Mouse (Mus musculus): Measurements from ENCODE around the gene Snd1. TPM values are rescaled to one million over a fixed set of nuclear protein-coding genes. Genes with fewer than 3 reads are reported as not detected.

Gene Snd1
- polyA plus RNA-seq, 1 experiment from 2014 or later = 129 TPM

DNA sequence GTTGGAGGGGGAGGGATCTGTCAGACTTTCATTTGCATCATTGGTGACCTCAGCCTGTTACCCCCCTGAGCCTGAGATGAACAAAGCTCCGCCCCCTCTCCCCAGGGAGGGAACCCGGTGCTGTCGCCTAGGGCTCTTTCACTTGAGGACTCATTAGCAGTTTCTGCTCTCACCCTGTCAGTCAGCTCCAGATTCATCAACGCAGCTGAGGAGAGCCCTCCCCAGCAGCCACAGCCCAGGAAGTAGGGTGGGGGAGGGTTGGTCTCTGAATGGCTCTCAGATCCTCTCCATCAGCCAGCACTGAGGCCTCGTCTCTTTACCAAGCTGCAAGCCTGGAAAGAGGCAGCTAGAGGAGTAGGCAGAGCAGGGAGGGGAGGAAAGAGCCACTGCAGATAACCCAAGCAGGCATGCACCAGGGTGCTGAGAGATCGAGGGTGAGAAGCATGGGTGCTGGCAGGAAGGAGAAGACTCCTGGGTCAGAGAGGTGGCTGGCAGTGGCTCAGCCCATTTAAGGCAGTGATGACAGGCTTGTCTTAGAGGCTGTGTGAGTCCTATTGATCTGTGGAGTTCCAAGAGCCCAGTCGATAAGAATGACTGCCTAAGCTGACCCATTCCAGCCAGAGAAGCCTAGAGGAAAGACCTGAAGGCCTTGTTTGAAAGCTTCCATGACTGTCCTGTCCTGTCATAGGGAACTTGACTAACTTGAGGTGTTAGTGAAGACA lies 403.2 kb downstream of the Snd1 start:
- WGBS = 40% methylated on average over 7 of the region's 7 CpGs
- Histone ChIP-seq H3K36me3 (peaks cover 47% of the 10 kb centered on the region), H3K27me3 (no peaks in the 10 kb centered on the region), H3K4me3 (replicated peaks) (no peak overlapping the region), H3K4me1 (peaks cover 28% of the 10 kb centered on the region), H3K9me3 (replicated peaks) (no peaks in the 10 kb centered on the region), H3K27ac (no peak overlapping the region), H3K9ac (no peak overlapping the region), H3K4me2 (no peak overlapping the region)
- ATAC-seq (replicated peaks; ENCODE audit: low FRiP score) = no peak

DNA sequence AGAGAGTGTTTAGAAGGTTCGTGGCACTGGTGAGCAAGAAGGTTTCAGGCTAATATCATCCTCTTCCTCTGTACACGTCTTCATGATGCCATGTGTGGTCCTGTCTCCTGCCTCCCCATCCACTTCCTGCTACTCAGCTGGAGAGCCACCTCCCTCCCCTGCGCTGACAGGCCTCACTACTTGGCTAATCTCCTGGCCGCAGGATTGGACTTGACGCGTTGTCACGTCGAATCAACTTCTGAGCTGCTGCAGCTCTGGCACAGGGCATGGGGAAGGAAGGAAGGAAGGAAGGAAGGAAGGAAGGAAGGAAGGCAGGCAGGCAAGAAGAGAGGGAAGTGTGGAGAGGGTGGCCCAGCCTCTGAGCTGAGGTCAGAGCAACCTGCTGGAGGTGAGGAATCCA lies 404.4 kb downstream of the Snd1 start:
- Histone ChIP-seq H3K4me1 (peaks cover 16% of the 10 kb centered on the region), H3K27ac (no peak overlapping the region), H3K9ac (no peak overlapping the region), H3K4me2 (no peak overlapping the region), H3K9me3 (replicated peaks) (no peaks in the 10 kb centered on the region), H3K36me3 (peaks cover 59% of the 10 kb centered on the region), H3K4me3 (replicated peaks) (no peak overlapping the region), H3K27me3 (no peaks in the 10 kb centered on the region)
- ATAC-seq (replicated peaks; ENCODE audit: low FRiP score) = no peak
- WGBS = 77% methylated on average over 8 of the region's 8 CpGs

DNA sequence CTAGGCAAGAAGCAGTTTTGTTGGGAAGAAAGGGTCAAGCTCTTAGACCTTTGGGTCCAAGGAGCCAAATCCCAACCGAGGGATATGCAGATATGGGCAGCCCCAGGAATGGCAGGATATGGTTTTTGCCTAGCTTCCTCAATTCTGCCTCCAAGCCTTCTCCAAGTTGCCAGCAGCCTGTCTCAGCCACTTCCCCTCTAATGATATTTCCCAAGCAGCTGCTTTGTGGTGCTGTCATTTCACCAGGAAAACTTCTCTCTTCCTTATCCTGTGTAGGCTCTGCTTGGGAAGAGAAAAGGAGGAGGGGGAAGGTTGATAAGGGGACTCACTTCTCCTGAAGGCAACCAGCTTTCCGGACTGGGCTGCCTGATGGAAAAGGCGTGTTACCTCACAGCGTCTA lies 406.0 kb downstream of the Snd1 start:
- H3K4me1 ChIP-seq = peaks cover 6% of the 10 kb centered on the region; the same call in 1 of the 2 replicates
- no peak overlapping the region for H3K9ac ChIP-seq
- WGBS = 74% methylated on average over 4 of the region's 4 CpGs
- H3K36me3 ChIP-seq = peaks cover 63% of the 10 kb centered on the region
- H3K4me3 ChIP-seq (replicated peaks) = no peak overlapping the region
- H3K4me2 ChIP-seq = no peak overlapping the region
- no peaks in the 10 kb centered on the region for H3K9me3 ChIP-seq (replicated peaks)
- no peaks in the 10 kb centered on the region for H3K27me3 ChIP-seq
- ATAC-seq (replicated peaks; ENCODE audit: low FRiP score) = no peak
- H3K27ac ChIP-seq = 0 out of 2 replicates have a peak overlapping the region, but pooled peaks have one; percentile 13

DNA sequence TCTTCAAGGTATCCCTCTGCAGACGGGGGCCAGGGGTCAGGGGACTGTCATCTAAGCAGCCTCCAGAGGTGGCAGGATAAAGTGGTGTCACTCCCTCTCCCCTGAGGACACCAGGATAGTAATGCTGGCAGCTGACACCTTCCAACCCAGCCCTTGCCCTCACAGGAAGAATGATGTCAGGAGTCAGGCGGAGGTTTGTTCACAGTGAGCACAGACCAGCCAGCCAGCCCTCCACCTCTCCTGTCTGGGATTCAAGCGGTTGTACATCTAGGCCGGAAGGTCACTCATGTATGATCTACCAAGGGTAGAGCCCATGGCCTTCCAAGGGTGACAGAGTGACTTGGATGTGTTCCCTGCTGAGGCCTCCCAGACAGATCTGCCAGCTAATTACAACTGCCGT lies 408.6 kb downstream of the Snd1 start:
- peaks cover 76% of the 10 kb centered on the region for H3K36me3 ChIP-seq
- no peaks in the 10 kb centered on the region for H3K27me3 ChIP-seq
- WGBS = 54% methylated on average over 5 of the region's 5 CpGs
- H3K9me3 ChIP-seq (replicated peaks) = no peaks in the 10 kb centered on the region
- H3K4me1 ChIP-seq = no peaks in the 10 kb centered on the region
- no peak overlapping the region for H3K9ac ChIP-seq
- no peak overlapping the region for H3K27ac ChIP-seq
- H3K4me2 ChIP-seq = no peak overlapping the region
- ATAC-seq (replicated peaks; ENCODE audit: low FRiP score) = no peak
- no peak overlapping the region for H3K4me3 ChIP-seq (replicated peaks)

DNA sequence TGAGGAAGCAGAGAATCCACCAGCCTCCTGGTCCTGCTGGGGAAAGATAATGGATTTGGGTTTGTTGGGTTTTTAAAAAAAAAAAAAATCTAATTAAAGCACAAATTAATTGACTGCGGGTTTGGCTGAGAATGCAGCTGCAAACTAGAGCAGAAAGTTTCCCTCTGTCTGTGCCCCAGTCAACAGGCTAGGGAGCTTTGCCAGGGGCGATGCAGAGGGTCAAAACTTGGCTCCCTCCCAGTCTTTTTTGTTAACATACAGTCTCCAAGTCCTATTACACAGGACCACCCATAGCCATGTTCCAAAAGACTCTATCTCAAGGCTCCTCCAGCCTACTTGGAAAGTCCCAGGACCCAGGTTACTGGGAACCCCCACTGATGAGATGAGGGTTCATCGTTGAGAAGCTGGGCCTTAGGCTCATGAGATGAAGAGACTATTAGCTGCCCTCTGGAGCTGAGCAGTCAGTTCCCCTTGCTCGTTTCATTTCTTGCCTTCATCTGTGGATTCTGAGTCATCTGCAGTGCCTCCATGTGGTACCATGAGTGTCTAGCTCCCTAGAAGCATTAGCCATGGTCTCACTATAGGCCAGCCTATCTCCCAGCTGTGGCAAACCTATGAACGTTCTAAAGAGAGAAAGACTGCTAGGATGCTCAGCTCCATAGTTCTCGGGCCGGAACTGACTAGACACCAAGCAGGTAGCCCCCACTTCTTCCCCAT lies 411.9 kb downstream of the Snd1 start:
- Histone ChIP-seq H3K36me3 (peaks cover 85% of the 10 kb centered on the region), H3K9ac (no peak overlapping the region), H3K9me3 (replicated peaks) (no peaks in the 10 kb centered on the region), H3K4me1 (peaks cover 2% of the 10 kb centered on the region; the same call in 1 of the 2 replicates), H3K27me3 (no peaks in the 10 kb centered on the region), H3K4me3 (replicated peaks) (no peak overlapping the region), H3K4me2 (no peak overlapping the region), H3K27ac (no peak overlapping the region)
- no peak for ATAC-seq (replicated peaks; ENCODE audit: low FRiP score)
- 84% methylated on average over 7 of the region's 7 CpGs for WGBS

DNA sequence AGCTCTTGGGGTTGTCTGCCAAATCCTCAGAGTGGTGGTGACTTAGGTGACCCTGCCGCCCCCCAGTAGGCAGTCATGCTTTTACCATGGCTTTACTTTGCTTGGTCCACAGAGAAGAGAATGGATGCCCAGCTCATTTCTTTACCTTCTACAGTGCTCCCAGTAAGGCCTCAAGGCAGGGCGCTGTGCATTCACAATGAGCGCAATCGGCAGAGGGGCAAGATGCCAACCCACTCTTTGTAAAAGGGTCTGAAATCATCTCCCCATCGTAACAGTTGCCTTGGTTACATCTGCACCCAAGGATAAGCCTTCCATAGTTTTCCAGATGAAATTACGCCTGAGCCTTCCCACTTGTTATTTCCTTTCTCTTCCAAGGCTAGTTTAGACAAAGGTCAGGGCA lies 415.5 kb downstream of the Snd1 start:
- H3K36me3 ChIP-seq = peaks cover 65% of the 10 kb centered on the region
- no peak overlapping the region for H3K9ac ChIP-seq
- no peak for ATAC-seq (replicated peaks; ENCODE audit: low FRiP score)
- WGBS = 87% methylated on average over 6 of the region's 6 CpGs
- no peak overlapping the region for H3K4me3 ChIP-seq (replicated peaks)
- H3K27ac ChIP-seq = no peak overlapping the region
- H3K9me3 ChIP-seq (replicated peaks) = no peaks in the 10 kb centered on the region
- H3K4me2 ChIP-seq = no peak overlapping the region
- peaks cover 5% of the 10 kb centered on the region; the same call in 1 of the 2 replicates for H3K4me1 ChIP-seq
- no peaks in the 10 kb centered on the region for H3K27me3 ChIP-seq

DNA sequence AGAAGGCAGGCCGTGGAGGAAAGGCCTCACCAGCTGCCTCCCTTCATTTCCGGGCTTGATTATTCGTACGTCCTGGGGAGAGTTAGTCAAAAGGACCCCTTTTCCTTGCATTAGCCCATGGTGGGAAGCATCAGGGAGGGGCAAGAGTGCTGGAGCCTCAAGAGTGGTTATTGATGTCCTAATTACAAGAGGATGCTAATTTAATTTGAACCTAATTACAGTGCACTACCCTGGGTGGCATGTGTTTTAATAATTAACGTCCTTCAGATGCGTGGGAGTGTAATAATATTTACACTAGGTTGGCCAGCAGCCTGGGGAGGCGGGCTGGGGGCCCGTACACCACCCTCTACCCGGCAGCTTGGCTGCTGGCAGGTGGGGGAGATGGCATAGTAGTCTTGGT lies 416.5 kb downstream of the Snd1 start:
- WGBS = 30% methylated on average over 9 of the region's 9 CpGs
- ATAC-seq (replicated peaks; ENCODE audit: low FRiP score) = no peak
- H3K9me3 ChIP-seq (replicated peaks) = no peaks in the 10 kb centered on the region

DNA sequence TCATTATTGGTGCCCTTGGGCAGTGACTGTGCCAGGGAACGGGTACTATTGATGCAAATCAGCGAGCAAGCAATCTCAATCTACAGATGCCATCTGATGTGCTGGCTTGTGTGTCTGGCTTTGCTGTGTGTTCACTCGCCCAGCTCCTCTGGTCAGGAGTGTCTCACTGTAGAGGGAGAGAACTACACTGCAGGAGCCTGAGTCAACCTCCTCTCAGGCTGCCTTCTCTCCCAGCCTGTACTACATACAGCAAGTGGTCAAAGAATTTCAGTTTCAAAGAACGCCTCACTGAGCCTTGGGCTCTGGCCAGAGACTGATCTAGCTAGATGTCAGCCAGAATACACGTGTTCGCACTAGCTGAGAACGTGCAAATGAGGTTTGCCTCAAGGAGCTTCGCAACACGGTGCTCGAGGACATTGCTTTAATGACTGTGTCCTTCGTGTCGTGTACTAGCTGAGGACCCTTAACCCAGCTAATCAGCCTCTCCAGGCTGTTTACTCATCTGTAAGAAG lies 420.1 kb downstream of the Snd1 start:
- H3K27ac ChIP-seq = no peak overlapping the region
- ATAC-seq (replicated peaks; ENCODE audit: low FRiP score) = no peak
- no peaks in the 10 kb centered on the region for H3K9me3 ChIP-seq (replicated peaks)
- peaks cover 21% of the 10 kb centered on the region for H3K36me3 ChIP-seq
- H3K4me2 ChIP-seq = no peak overlapping the region
- peaks cover 15% of the 10 kb centered on the region; the same call in 1 of the 2 replicates for H3K4me1 ChIP-seq
- H3K27me3 ChIP-seq = no peaks in the 10 kb centered on the region
- 75% methylated on average over 12 of the region's 12 CpGs for WGBS
- H3K9ac ChIP-seq = no peak overlapping the region
- H3K4me3 ChIP-seq (replicated peaks) = no peak overlapping the region

More for the DNA sequence above, 416.5 kb downstream of the Snd1 start:
- H3K4me1 ChIP-seq = peaks cover 8% of the 10 kb centered on the region; the same call in 1 of the 2 replicates
- H3K36me3 ChIP-seq = peaks cover 55% of the 10 kb centered on the region
- no peaks in the 10 kb centered on the region for H3K27me3 ChIP-seq
- H3K4me3 ChIP-seq (replicated peaks) = no peak overlapping the region
- H3K9ac ChIP-seq = no peak overlapping the region
- H3K27ac ChIP-seq = no peak overlapping the region
- H3K4me2 ChIP-seq = no peak overlapping the region

DNA sequence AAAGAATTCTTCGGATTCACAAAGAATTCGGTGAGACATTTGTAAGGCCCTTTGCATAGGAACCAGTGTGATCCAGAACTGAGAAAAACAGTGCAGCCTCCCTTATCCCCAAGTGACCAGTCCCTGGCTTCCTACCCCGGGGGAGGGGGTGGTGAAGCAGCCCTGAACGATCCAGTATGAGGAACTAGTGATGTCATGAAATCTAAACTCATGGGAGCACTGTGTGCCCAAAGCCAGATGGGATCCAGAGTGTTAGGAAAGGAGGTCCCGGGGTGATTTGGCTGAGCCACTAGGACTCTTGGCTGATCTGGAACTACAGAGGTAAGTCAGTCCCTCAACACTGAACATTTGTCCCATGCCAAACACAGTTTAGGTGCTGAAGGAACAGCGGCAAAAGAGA lies 420.8 kb downstream of the Snd1 start:
- Histone ChIP-seq H3K4me1 (peaks cover 15% of the 10 kb centered on the region; the same call in 1 of the 2 replicates), H3K4me3 (replicated peaks) (no peak overlapping the region), H3K36me3 (peaks cover 15% of the 10 kb centered on the region), H3K9me3 (replicated peaks) (no peaks in the 10 kb centered on the region), H3K4me2 (no peak overlapping the region), H3K27ac (no peak overlapping the region), H3K9ac (no peak overlapping the region), H3K27me3 (no peaks in the 10 kb centered on the region)
- ATAC-seq (replicated peaks; ENCODE audit: low FRiP score) = no peak
- 83% methylated on average over 6 of the region's 6 CpGs for WGBS

DNA sequence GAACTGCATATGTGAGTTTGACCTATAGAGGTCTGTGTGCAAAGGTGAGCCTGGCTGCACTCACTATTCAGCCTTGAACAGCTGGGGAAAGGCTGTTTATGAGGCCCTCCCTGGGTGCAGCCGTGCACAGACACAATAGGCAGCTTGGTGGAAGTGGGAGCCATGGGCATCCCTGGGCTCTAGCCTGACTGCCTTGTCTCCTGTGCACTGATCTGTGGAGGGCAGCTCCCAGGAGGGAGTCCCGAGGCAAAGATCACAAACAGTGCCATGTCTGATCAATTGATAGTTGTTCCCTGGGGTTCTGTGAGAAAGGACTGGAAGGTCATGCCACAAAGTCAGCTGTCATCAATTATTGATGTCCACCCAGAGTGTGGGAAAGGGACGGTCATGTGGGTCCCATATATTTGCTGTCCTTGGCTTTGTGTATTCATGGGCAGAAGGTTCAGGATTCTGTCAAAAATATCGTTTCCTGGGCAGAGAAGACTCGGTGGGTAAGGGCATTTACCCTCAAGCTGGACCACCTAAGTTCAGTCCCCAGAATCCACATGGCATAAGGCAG lies 421.9 kb downstream of the Snd1 start:
- Histone ChIP-seq H3K4me2 (no peak overlapping the region), H3K36me3 (peaks cover 12% of the 10 kb centered on the region; the same call in 1 of the 2 replicates), H3K4me1 (peaks cover 13% of the 10 kb centered on the region; the same call in 1 of the 2 replicates), H3K27me3 (no peaks in the 10 kb centered on the region), H3K27ac (no peak overlapping the region), H3K9ac (no peak overlapping the region), H3K9me3 (replicated peaks) (no peaks in the 10 kb centered on the region), H3K4me3 (replicated peaks) (no peak overlapping the region)
- ATAC-seq (replicated peaks; ENCODE audit: low FRiP score) = no peak
- WGBS = 25% methylated on average over 5 of the region's 5 CpGs

DNA sequence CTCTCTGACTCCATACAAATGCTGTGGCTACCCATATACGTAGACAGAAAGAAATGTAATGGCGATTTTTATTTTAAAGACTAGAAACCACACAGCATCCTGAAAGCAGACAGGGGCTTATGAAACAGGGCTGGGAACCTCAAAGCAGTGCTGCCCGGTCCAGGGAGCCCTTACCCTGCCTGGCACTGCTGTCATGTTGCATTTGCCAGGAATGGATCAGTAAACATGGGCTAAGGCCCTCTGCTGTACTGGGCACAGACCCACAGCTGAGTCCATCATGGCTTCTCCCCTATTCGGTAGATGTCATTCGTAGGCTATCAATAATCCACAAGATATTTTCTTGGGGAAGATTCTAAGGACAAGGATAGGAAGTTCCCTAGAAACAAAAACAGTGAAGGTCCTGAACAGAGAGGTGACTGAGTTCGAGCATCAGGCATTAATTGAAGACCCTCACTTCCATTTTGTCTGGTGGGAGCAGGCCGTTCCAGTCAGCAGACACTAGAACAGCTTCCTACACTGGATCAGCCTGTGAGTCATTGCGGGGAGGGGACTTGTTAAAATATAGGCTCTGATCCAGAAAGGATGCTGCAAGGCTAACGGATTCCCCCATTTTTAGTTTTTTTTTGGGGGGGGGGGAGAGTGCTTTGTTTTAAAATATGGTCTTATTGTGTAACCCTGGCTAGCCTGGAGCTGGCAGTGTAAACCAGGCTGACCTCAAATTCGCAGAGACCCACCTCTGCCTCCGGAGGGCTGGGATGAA lies 422.6 kb downstream of the Snd1 start:
- WGBS = 59% methylated on average over 11 of the region's 11 CpGs
- no peak for ATAC-seq (replicated peaks; ENCODE audit: low FRiP score)

More for the DNA sequence above, 422.6 kb downstream of the Snd1 start:
- H3K36me3 ChIP-seq = peaks cover 8% of the 10 kb centered on the region; the same call in 1 of the 2 replicates
- peaks cover 13% of the 10 kb centered on the region; the same call in 1 of the 2 replicates for H3K4me1 ChIP-seq
- H3K27me3 ChIP-seq = no peaks in the 10 kb centered on the region
- no peak overlapping the region for H3K4me2 ChIP-seq
- no peak overlapping the region for H3K4me3 ChIP-seq (replicated peaks)
- H3K9me3 ChIP-seq (replicated peaks) = no peaks in the 10 kb centered on the region
- no peak overlapping the region for H3K9ac ChIP-seq
- H3K27ac ChIP-seq = no peak overlapping the region

Data from kidney, embryonic 15.5 days (tissue).